Mouse (Mus musculus) olfactory bulb, adult 2 months (tissue): ENCODE measurements at regions not wholly inside any gene's neighbourhood (a gene's known extent, or its start where the extent isn't known, plus 50 kb on each side); places are given as distances from the start of the nearest gene placed in this dataset.
A peak's percentile ranks its signal among the peaks of the same experiment; 100 is the strongest.
"Not testable (repeated sequence)": the region's sequence is repeated elsewhere in the genome, so short reads cannot be mapped to it uniquely, and the experiment has no call there.

Source experiments
- H3K27ac ChIP-seq: fragments of 200-500 bp; 2 replicates; pipeline ENCODE4 v1.5.1; 2012; ENCODE audit warnings: low read depth, low read length; ENCODE audit not compliant: insufficient read depth
- H3K4me1 ChIP-seq: fragments of 200-500 bp; 2 replicates; pipeline ENCODE4 v1.6.1; 2012; ENCODE audit warnings: low read length; ENCODE audit not compliant: control insufficient read depth, insufficient read depth
- H3K4me3 ChIP-seq: fragments of 200-500 bp; 2 replicates; pipeline ENCODE4 v1.5.1; 2012; ENCODE audit warnings: mild to moderate bottlenecking, low read depth, low read length, moderate library complexity; ENCODE audit not compliant: insufficient read depth
- CTCF ChIP-seq: fragments of 200-500 bp; IDR thresholded peaks from 2 replicates; pipeline ENCODE4 v1.5.1; 2012; ENCODE audit warnings: low read depth, mild to moderate bottlenecking, low read length, moderate library complexity; ENCODE audit not compliant: insufficient read depth
- POLR2A ChIP-seq: fragments of 200-500 bp; IDR thresholded peaks from 2 replicates; pipeline ENCODE4 v1.6.1; 2012; ENCODE audit warnings: mild to moderate bottlenecking, low read depth, low read length, moderate library complexity; ENCODE audit not compliant: insufficient read depth
- WGBS: fragments of 180-500 bp; shearing (Covaris S2); methylation state at CpG from one replicate; pipeline ENCODE4 v1.1.7; 2018; 5-methylcytosine and 5-hydroxymethylcytosine counted together

DNA sequence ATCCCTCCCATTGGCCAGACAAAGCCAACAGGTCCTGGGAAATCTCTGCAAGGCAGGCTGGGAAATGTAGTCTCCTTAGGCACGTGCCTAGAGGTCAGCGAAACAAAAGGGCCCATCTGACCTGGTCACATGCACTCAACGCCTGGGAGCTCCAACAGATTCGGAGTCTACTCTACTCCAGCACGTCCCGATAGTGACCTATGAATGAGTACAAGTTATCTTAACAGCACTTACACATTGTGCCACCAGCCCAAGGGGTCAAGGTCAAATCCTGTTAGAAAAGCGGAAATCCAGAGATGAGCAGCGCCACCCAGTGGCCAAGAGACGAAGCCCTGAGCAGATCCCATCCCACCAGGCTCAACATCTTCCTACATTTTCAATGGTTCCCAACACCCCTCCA, 129.1 kb upstream of the A430005L14Rik start:
- 0 out of 2 replicates have a peak, but pooled peaks have one; percentile 27 for TF ChIP-seq CTCF
- no peak for TF ChIP-seq POLR2A
- no peak overlapping the region for H3K4me3 ChIP-seq
- WGBS: 49% methylated on average over 9 of the region's 9 CpGs
- no peaks in the 10 kb centered on the region for H3K4me1 ChIP-seq
- H3K27ac ChIP-seq: no peak overlapping the region

DNA sequence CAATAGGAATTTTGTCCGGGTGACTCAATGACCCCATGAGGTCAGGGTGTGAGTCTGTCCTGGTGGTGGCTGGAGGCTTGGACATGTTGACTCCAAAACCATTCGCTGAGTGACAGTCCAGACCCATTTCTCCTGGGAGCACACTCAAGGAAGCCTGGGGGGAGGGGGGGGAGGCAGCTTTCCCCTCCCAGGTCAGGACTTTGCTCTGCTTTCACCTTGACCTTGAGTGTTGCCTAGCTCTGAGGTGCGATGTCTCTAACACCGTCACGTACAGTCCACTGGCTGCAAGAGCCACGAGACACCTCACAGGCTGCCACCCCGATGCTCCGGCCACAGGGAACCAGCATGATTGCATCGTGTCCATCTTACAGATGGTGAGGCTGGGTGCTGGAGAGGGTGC, 127.3 kb upstream of the A430005L14Rik start:
- WGBS: 92% methylated on average over 9 of the region's 9 CpGs
- Histone ChIP-seq H3K4me3 (no peak overlapping the region), H3K27ac (no peak overlapping the region), H3K4me1 (no peaks in the 10 kb centered on the region; the same call in 1 of the 2 replicates)
- TF ChIP-seq CTCF (no peak), POLR2A (no peak)

- 92% methylated on average over 5 of the region's 5 CpGs for WGBS
- Histone ChIP-seq H3K27ac (no peak overlapping the region), H3K4me3 (no peak overlapping the region), H3K4me1 (no peaks in the 10 kb centered on the region; the same call in 1 of the 2 replicates)
- no peak for TF ChIP-seq CTCF
- no peak for TF ChIP-seq POLR2A
Observed at GRCm38 (mm10) chr4:153830491-153830890, 126.5 kb upstream of the A430005L14Rik start.

DNA sequence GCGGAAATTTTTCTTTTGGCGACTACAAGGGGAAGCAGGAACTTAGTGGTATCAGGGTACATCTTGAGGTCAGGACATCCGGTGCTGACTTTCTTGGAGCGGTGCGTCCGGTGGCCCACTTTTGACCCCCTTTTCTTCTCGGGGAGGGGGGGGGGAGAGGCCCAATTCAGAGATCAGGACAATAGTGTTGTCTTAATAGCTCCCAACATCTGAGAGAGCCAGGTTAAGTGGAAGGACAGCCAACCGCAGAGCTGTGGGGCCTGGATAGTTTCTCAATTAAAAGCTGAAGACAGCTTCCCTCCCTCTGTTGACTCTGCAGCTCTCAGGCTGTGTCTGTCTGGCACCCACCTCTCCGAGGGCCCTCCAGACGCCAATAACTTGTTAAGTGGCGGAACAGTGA, 125.8 kb upstream of the A430005L14Rik start:
- not testable (repeated sequence) for H3K4me1 ChIP-seq, H3K27ac ChIP-seq, H3K4me3 ChIP-seq
- 87% methylated on average over 11 of the region's 11 CpGs for WGBS

GRCm38 (mm10) chr4:153832151-153832550, 124.9 kb upstream of the A430005L14Rik start:
- no peaks in the 10 kb centered on the region; the same call in 1 of the 2 replicates for H3K4me1 ChIP-seq
- H3K4me3 ChIP-seq: no peak overlapping the region
- H3K27ac ChIP-seq: no peak overlapping the region
- 95% methylated on average over 2 of the region's 2 CpGs for WGBS
- TF ChIP-seq POLR2A: no peak
- TF ChIP-seq CTCF: no peak

DNA sequence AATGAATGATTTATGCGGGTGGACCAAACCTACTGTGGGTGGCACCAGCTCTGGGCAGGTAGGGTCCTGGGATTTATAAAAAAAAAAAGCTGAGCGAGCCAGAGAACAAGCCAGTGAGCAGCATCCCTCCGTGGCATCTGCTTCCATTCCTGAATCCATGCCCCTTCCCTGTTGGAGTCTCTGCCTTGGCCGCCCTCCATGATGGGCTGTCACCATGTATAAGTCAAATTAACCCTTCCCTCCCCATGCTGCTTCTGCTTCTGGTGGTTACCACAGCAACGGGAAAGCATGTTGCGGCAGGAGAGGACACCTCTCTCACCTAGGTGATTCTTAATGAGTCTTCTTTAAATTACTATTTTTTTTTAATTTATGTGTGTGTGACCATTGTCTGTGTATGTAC, 112.3 kb upstream of the A430005L14Rik start:
- H3K27ac ChIP-seq: no peak overlapping the region
- H3K4me1 ChIP-seq: peaks cover 11% of the 10 kb centered on the region
- no peak overlapping the region for H3K4me3 ChIP-seq
- TF ChIP-seq CTCF (no peak), POLR2A (no peak)
- WGBS: 84% methylated on average over 6 of the region's 6 CpGs

DNA sequence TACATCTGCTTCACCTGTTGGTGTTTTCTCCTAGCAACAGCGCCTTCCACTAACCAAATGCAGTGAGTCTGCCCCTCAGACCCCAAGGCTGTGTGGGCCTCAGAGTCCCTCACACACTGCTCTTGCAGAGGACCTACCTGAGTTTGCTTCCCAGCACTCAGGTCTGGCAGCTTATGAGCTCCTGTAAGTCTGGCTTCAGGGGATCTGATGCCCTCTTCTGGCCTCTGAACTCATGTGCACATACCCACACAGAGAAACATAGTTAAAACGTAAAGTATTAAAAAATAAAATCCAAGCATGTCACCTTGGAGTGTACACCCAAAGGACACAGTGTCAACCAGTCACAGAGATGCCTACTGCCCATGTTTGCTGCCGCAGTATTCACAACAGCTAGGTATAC, 108.8 kb upstream of the A430005L14Rik start:
- TF ChIP-seq POLR2A (no peak), CTCF (no peak)
- peaks cover 11% of the 10 kb centered on the region for H3K4me1 ChIP-seq
- 74% methylated on average over 3 of the region's 3 CpGs for WGBS
- no peak overlapping the region for H3K4me3 ChIP-seq
- H3K27ac ChIP-seq: no peak overlapping the region

DNA sequence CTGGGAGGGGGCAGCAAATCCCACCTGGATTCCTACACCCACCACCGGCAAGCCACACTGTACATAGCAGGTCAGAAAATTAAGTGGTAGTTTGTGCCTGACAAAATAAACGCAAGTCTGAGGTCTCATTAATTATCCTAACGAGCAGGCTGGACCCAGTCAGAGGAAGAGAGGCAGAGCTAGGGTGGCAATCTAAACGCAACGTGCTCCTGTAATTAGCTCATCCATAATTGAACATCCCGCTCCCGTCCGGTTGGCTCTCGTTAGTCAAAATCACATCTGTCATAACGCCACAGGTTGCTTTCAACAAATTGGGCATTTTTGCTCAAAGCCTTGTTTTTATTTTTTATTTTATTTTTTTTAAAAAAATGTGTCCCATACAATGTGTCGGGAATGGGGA, 106.9 kb upstream of the A430005L14Rik start:
- H3K4me3 ChIP-seq: no peak overlapping the region
- peaks cover 15% of the 10 kb centered on the region for H3K4me1 ChIP-seq
- TF ChIP-seq POLR2A (no peak), CTCF (no peak)
- no peak overlapping the region for H3K27ac ChIP-seq
- 35% methylated on average over 11 of the region's 11 CpGs for WGBS

GRCm38 (mm10) chr4:153854084-153854747, 102.8 kb upstream of the A430005L14Rik start:
- no peak overlapping the region for H3K27ac ChIP-seq
- WGBS: 63% methylated on average over 9 of the region's 9 CpGs
- TF ChIP-seq CTCF: no peak
- no peak for TF ChIP-seq POLR2A

DNA sequence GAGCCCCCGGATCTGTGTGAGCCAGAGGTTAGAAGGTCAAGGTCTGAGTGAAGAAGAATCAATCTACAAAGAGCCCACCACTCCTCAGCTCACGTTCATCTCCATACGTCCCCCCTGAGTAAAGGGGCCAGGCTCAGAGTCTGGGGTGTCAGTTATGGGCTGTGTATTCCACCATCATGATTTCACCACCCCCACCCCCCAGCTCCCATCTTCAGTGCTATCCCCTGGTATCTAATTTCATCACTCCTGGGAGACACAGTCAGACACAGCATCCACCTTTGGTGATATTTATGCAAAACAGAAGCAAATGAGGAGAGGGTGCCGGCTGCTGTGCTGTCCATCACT, 102.3 kb upstream of the A430005L14Rik start:
- 55% methylated on average over 4 of the region's 4 CpGs for WGBS
- TF ChIP-seq CTCF (no peak), POLR2A (no peak)
- Histone ChIP-seq H3K4me3 (no peak overlapping the region), H3K27ac (no peak overlapping the region), H3K4me1 (peaks cover 9% of the 10 kb centered on the region; the same call in 1 of the 2 replicates)

More at GRCm38 (mm10) chr4:153854084-153854747, 102.8 kb upstream of the A430005L14Rik start:
- peaks cover 8% of the 10 kb centered on the region; the same call in 1 of the 2 replicates for H3K4me1 ChIP-seq
- H3K4me3 ChIP-seq: no peak overlapping the region
